Comparison of ENCODE assay signal across 8 mouse cellular contexts in the genomic region with DNA sequence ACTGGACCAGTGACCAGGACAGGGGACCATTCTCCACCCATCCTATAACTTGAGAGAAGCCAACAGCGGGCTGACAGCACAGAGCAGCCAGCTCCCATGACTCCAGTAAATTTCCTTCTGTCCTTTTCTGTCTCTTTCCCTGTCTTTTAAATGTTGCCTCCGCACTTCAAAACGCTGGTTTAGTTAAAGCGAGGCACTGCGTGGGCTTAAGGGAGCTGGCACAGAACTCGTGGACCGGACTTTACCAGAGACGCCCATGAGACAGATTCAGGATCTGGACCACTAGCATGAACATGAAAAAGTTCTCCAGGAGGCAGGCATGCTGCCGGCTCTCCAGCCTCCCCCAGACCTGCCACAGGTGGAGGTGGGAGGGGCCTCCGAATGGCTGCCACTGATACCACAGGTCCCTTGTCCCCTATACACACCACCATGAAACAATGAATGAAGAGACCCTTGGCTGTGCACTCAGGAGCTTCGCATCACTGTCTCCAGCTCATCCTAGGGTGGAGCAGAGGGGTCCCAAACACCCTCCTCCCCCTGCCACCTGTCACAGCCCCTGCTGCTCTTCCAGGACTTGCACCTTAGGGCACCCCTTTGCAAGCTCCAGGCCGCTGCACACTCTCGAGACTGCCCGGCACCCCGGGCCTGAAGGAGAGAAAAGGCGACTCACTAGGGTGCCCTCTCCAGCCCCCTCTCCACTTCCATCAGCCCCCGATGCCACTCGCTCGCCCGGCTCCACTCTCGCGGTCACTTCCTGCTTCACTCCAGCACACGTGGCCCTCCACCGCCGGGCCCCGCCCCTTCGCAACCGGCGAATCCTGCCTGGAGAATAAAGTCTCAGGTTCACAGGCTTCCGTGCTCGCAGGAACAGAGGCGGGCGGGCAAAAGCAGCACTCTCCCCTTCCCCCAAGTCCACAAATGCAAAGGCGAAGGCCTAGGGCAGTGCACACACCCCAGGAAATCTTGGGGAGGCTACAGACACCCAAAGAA. TPM values are rescaled to one million over a fixed set of nuclear protein-coding genes. Genes with fewer than 3 reads are reported as not detected.
A peak's percentile ranks its signal among the peaks of the same experiment; 100 is the strongest.
DNase-seq lines count a peak whose midpoint lies in the region; ATAC-seq lines count a peak whose summit lies in the region.

No protein-coding gene starts in this region.

- H3K9me3 ChIP-seq in embryonic facial prominence, embryonic 12.5 days, result no peaks in the 10 kb centered on the region
- no peaks in the 10 kb centered on the region for H3K9me3 ChIP-seq in limb, embryonic 13.5 days
- H3K9me3 ChIP-seq in midbrain, embryonic 15.5 days, result no peaks in the 10 kb centered on the region

- H3K4me2 ChIP-seq in embryonic facial prominence, embryonic 12.5 days (replicated peaks), result peak overlapping the region; percentile 69
- peak overlapping the region; percentile 93 for H3K4me2 ChIP-seq in limb, embryonic 13.5 days (replicated peaks)
- peak overlapping the region; percentile 89 for H3K4me2 ChIP-seq in midbrain, embryonic 15.5 days

- H3K27me3 ChIP-seq in embryonic facial prominence, embryonic 12.5 days, result no peaks in the 10 kb centered on the region
- H3K27me3 ChIP-seq in limb, embryonic 13.5 days, result no peaks in the 10 kb centered on the region
- H3K27me3 ChIP-seq in midbrain, embryonic 15.5 days (replicated peaks), result no peaks in the 10 kb centered on the region

- H3K4me3 ChIP-seq in embryonic facial prominence, embryonic 12.5 days, result peak overlapping the region; percentile 45
- peak overlapping the region; percentile 55 for H3K4me3 ChIP-seq in limb, embryonic 13.5 days
- H3K4me3 ChIP-seq in midbrain, embryonic 15.5 days, result peak overlapping the region; percentile 62

- peak; percentile 89 for DNase-seq in 3T3-L1 (ENCODE audit: low read depth, low spot score)
- peak; percentile 89 to 92 for DNase-seq in adrenal gland, postnatal 36 days
- peak; percentile 71 for DNase-seq in heart, adult 8-10 months (ENCODE audit: low spot score)
- DNase-seq in kidney, adult 8-10 months, result peak; percentile 77 to 83
- DNase-seq in spleen, adult 18-20 months, result peak; percentile 42 to 65

- H3K9ac ChIP-seq in embryonic facial prominence, embryonic 12.5 days, result peak overlapping the region; percentile 53
- peak overlapping the region; percentile 73 for H3K9ac ChIP-seq in limb, embryonic 13.5 days
- H3K9ac ChIP-seq in midbrain, embryonic 15.5 days, result peak overlapping the region; percentile 68

- H3K4me1 ChIP-seq in embryonic facial prominence, embryonic 12.5 days, result peaks cover 8% of the 10 kb centered on the region
- H3K4me1 ChIP-seq in limb, embryonic 13.5 days, result peaks cover 12% of the 10 kb centered on the region
- peaks cover 17% of the 10 kb centered on the region for H3K4me1 ChIP-seq in midbrain, embryonic 15.5 days

- no peaks in the 10 kb centered on the region for H3K36me3 ChIP-seq in embryonic facial prominence, embryonic 12.5 days
- no peaks in the 10 kb centered on the region for H3K36me3 ChIP-seq in limb, embryonic 13.5 days
- H3K36me3 ChIP-seq in midbrain, embryonic 15.5 days (replicated peaks), result no peaks in the 10 kb centered on the region

- no peak overlapping the region for H3K27ac ChIP-seq in embryonic facial prominence, embryonic 12.5 days
- no peak overlapping the region for H3K27ac ChIP-seq in limb, embryonic 13.5 days
- H3K27ac ChIP-seq in midbrain, embryonic 15.5 days, result no peak overlapping the region

- 8% methylated on average over 34 of the region's 34 CpGs for WGBS in embryonic facial prominence, embryonic 12.5 days
- 8% methylated on average over 34 of the region's 34 CpGs for WGBS in limb, embryonic 13.5 days
- WGBS in midbrain, embryonic 15.5 days, result 9% methylated on average over 34 of the region's 34 CpGs

- peak; percentile 78 for ATAC-seq in embryonic facial prominence, embryonic 12.5 days (ENCODE audit: insufficient number of reproducible peaks, insufficient read depth, low FRiP score, low TSS enrichment)
- ATAC-seq in limb, embryonic 13.5 days (ENCODE audit: low FRiP score, low read depth), result peak; percentile 89
- ATAC-seq in midbrain, embryonic 15.5 days (replicated peaks), result peak; percentile 84

RNA-seq across cellular contexts. Expression of a gene that starts 53.8 kb away (rescaled TPM):
- total RNA-seq in adrenal gland, postnatal 36 days (2021), result 1 to 10 TPM; 1.6 to 3.9 TPM
- polyA plus RNA-seq in embryonic facial prominence, embryonic 12.5 days (2016; fragmentation: Nextera tagmentation; extraction: Ambion mirVana), result 3.0 and 3.3 TPM in 2 replicates
- not detected for total RNA-seq in heart, adult 8-10 months (2022)
- polyA plus RNA-seq in limb, embryonic 13.5 days (2015; fragmentation: Nextera tagmentation; extraction: Ambion mirVana), result 1.1 and 1.5 TPM in 2 replicates
- 15.5 and 20.5 TPM in 2 replicates for polyA plus RNA-seq in midbrain, embryonic 15.5 days (2015; fragmentation: Nextera tagmentation; extraction: Ambion mirVana)
